Mouse (Mus musculus) MEL (cell line): ENCODE data around the gene Ramp2. TPM values are rescaled to one million over a fixed set of nuclear protein-coding genes. Genes with fewer than 3 reads are reported as not detected.

Source experiments
- DNase-seq: peaks from one replicate; pipeline ENCODE4 v3.0.0; 2011; ENCODE audit warnings: low read depth, low spot score
- H3K27ac ChIP-seq: 2 replicates; pipeline ENCODE4 v1.5.1; 2012; ENCODE audit warnings: low read depth, mild to moderate bottlenecking, control low read depth, low read length, moderate library complexity; ENCODE audit not compliant: control insufficient read depth
- H3K27me3 ChIP-seq, 2 experiments: fragments of 150-350 bp in 1 of 2; sonication (generic) in 1 of 2; 2 replicates each; pipeline ENCODE4 v1.6.1; 2012; ENCODE audit warnings: low read length in 2 of 2, mild to moderate bottlenecking in 2 of 2, improper control_type of control experiment in 1 of 2, moderate library complexity in 1 of 2; ENCODE audit not compliant: insufficient read depth in 2 of 2, control insufficient read depth in 1 of 2
- H3K36me3 ChIP-seq, 2 experiments: 2 replicates each; pipeline ENCODE4 v1.6.1; 2012 to 2014; ENCODE audit warnings: low read length in 2 of 2, improper control_type of control experiment in 1 of 2, inconsistent platforms in 1 of 2, mild to moderate bottlenecking in 1 of 2; ENCODE audit not compliant: insufficient read depth in 2 of 2, control insufficient read depth in 1 of 2
- H3K4me1 ChIP-seq, 2 experiments: fragments of 150-350 bp in 1 of 2; sonication (generic) in 1 of 2; 2 replicates each; pipeline ENCODE4 v1.6.1; 2012; ENCODE audit warnings: low read length in 2 of 2, improper control_type of control experiment in 1 of 2, mild to moderate bottlenecking in 1 of 2; ENCODE audit not compliant: insufficient read depth in 2 of 2, control insufficient read depth in 1 of 2
- H3K4me3 ChIP-seq, 2 experiments: fragments of 150-350 bp in 1 of 2; sonication (generic) in 1 of 2; 2 replicates each; pipeline ENCODE4 v1.5.1; 2012; ENCODE audit warnings: low read depth in 2 of 2, low read length in 2 of 2, mild to moderate bottlenecking in 2 of 2, moderate library complexity in 2 of 2, control low read depth in 1 of 2, improper control_type of control experiment in 1 of 2; ENCODE audit not compliant: control insufficient read depth in 1 of 2, insufficient read depth in 1 of 2
- H3K79me2 ChIP-seq: 2 replicates; pipeline ENCODE4 v1.6.1; 2012; ENCODE audit warnings: mild to moderate bottlenecking, low read length, moderate library complexity; ENCODE audit not compliant: control insufficient read depth, poor library complexity, insufficient read depth
- H3K9ac ChIP-seq: 2 replicates; pipeline ENCODE4 v1.6.1; 2012; ENCODE audit warnings: low read depth, mild to moderate bottlenecking, control low read depth, low read length, moderate library complexity; ENCODE audit not compliant: control insufficient read depth, poor library complexity, severe bottlenecking
- H3K9me3 ChIP-seq: fragments of 150-350 bp; sonication (generic); replicated peaks from 2 replicates; pipeline ENCODE4 v1.6.1; 2012; ENCODE audit warnings: mild to moderate bottlenecking, low read length, improper control_type of control experiment, moderate library complexity; ENCODE audit not compliant: insufficient read depth
- CHD2 ChIP-seq: IDR thresholded peaks from 2 replicates; pipeline ENCODE4 v1.6.1; 2011; ENCODE audit warnings: low read length, improper control_type of control experiment
- ELF1 ChIP-seq: IDR thresholded peaks from 2 replicates; pipeline ENCODE4 v1.6.1; 2014; ENCODE audit warnings: low read depth, mild to moderate bottlenecking, inconsistent platforms, low read length, improper control_type of control experiment, moderate library complexity
- EP300 ChIP-seq, 2 experiments: IDR thresholded peaks; 2 replicates each; pipeline ENCODE4 v1.6.1; 2011; ENCODE audit warnings: improper control_type of control experiment in 2 of 2, low read length in 2 of 2, low read depth in 1 of 2, mild to moderate bottlenecking in 1 of 2
- GABPA ChIP-seq: IDR thresholded peaks from 2 replicates; pipeline ENCODE4 v1.6.1; 2012; ENCODE audit warnings: low read depth, mild to moderate bottlenecking, inconsistent platforms, low read length, improper control_type of control experiment, moderate library complexity
- GATA1 ChIP-seq: IDR thresholded peaks from 2 replicates; pipeline ENCODE4 v1.6.1; 2011; ENCODE audit warnings: low read depth, low read length, improper control_type of control experiment
- JUND ChIP-seq: IDR thresholded peaks from 2 replicates; pipeline ENCODE4 v1.6.1; 2011; ENCODE audit warnings: low read depth, mild to moderate bottlenecking, improper control_type of control experiment, low read length
- KAT2A ChIP-seq: conservative IDR thresholded peaks from 2 replicates; pipeline ENCODE4 v1.6.1; 2012; ENCODE audit warnings: low read depth, low read length, improper control_type of control experiment, inconsistent platforms
- MAFK ChIP-seq: IDR thresholded peaks from 2 replicates; pipeline ENCODE4 v1.6.1; 2011; ENCODE audit warnings: low read depth, mild to moderate bottlenecking, low read length, improper control_type of control experiment, borderline replicate concordance
- NELFE ChIP-seq: IDR thresholded peaks from 2 replicates; pipeline ENCODE4 v1.6.1; 2011; ENCODE audit warnings: low read depth, low read length, improper control_type of control experiment
- RCOR1 ChIP-seq: IDR thresholded peaks from 2 replicates; pipeline ENCODE4 v1.6.1; 2012; ENCODE audit warnings: low read depth, mild to moderate bottlenecking, inconsistent platforms, low read length, improper control_type of control experiment
- USF1 ChIP-seq: IDR thresholded peaks from 2 replicates; pipeline ENCODE4 v1.6.1; 2014; ENCODE audit warnings: low read depth, mild to moderate bottlenecking, inconsistent platforms, low read length, improper control_type of control experiment, moderate library complexity
- ZC3H11A ChIP-seq: IDR thresholded peaks from 2 replicates; pipeline ENCODE4 v1.6.1; 2012; ENCODE audit warnings: low read depth, mild to moderate bottlenecking, inconsistent platforms, low read length, improper control_type of control experiment
- ZKSCAN1 ChIP-seq: IDR thresholded peaks from 2 replicates; pipeline ENCODE4 v1.6.1; 2012; ENCODE audit warnings: low read depth, mild to moderate bottlenecking, inconsistent platforms, low read length, improper control_type of control experiment, moderate library complexity
- ZMIZ1 ChIP-seq: IDR thresholded peaks from 2 replicates; pipeline ENCODE4 v1.6.1; 2012; ENCODE audit warnings: low read depth, mild to moderate bottlenecking, inconsistent platforms, low read length, improper control_type of control experiment, moderate library complexity
- ZNF384 ChIP-seq: IDR thresholded peaks from 2 replicates; pipeline ENCODE4 v1.6.1; 2012; ENCODE audit warnings: low read depth, mild to moderate bottlenecking, inconsistent platforms, low read length, improper control_type of control experiment
- polyA plus RNA-seq, 2 experiments: library from polyadenylated mRNA; stranded (reverse) in 1 of 2; unstranded in 1 of 2; fragments of >175 nt in 1 of 2; fragments of >200 nt in 1 of 2; gene quantifications; 2 replicates each; pipeline versions ENCODE4 v1.2.1 to v1.2.4; 2012; ENCODE audit warnings: low replicate concordance in 2 of 2, low read depth in 1 of 2; ENCODE audit not compliant: insufficient read length in 2 of 2, insufficient read depth in 1 of 2, missing spikeins in 1 of 2
- total RNA-seq: library from RNA; depleted of rRNA; stranded (reverse); fragments of 300-350 nt; gene quantifications from 2 replicates; pipeline ENCODE4 v1.2.3, GENCODE M21; 2012

Ramp2 gene
- total and polyA plus RNA-seq, 3 experiments = 0.12 TPM; not detected in 2

- TF ChIP-seq ZKSCAN1 (no peak; the same call in 1 of the 2 replicates), GABPA (no peak), EP300 (IDR thresholded peaks at IDR 0.05; ENCODE audit: low read depth in 1 of 2, low read length in 2 of 2) (peak in 1 of 2 experiments; percentile 45; a peak in 2 of 4 replicates), CHD2 (peak; percentile 11; the same call in 1 of the 2 replicates)
These were observed 8.0 kb downstream of the Ramp2 start, which contains the start of gene Vps25 (continued) for GRCm38 (mm10) chr11:101253613-101254389.

- Histone ChIP-seq H3K27ac (no peak overlapping the region), H3K79me2 (peaks cover 9% of the 10 kb centered on the region), H3K9me3 (no peaks in the 10 kb centered on the region), H3K27me3 (no peaks in the 10 kb centered on the region), H3K9ac (no peak overlapping the region), H3K4me3 (no peak overlapping the region), H3K36me3 (peaks cover 0 to 18% of the 10 kb centered on the region in 2 experiments; a peak in 2 of 4 replicates), H3K4me1 (peaks cover 3 to 23% of the 10 kb centered on the region in 2 experiments; a peak in 3 of 4 replicates)
- no peak for DNase-seq
- TF ChIP-seq MAFK = no peak
- no peak for TF ChIP-seq USF1
- TF ChIP-seq GATA1 = no peak
- TF ChIP-seq CHD2 = no peak
- TF ChIP-seq ELF1 = no peak
- TF ChIP-seq ZNF384 = no peak
- no peak for TF ChIP-seq RCOR1
- no peak for TF ChIP-seq NELFE
- TF ChIP-seq ZC3H11A = no peak
- no peak for TF ChIP-seq KAT2A
- no peak for TF ChIP-seq JUND
- no peak for TF ChIP-seq ZMIZ1
These were observed 10.3 kb downstream of the Ramp2 start for GRCm38 (mm10) chr11:101255826-101256775.
